17 mouse cellular contexts compared by ENCODE assay signal in genomic region chr5:51718911-51719310, GRCm38 (mm10).
DNase-seq lines count a peak whose midpoint lies in the region; ATAC-seq and TF ChIP-seq lines count a peak whose summit lies in the region.
"Had no signal": no experiment of that assay in that cellular context is flagged by ENCODE, and none has a peak within 500 bp of the region (broad histone marks: within the 10 kb centered on the region; RNA-seq: fewer than 3 reads in every experiment).

No protein-coding gene starts in this region.

- H3K9me3 ChIP-seq in stomach, postnatal 0 days (ENCODE audit: control insufficient read depth, low read length) = no peaks in the 10 kb centered on the region
- H3K9me3 ChIP-seq: embryonic facial prominence, embryonic 10.5 days; forebrain, embryonic 13.5 days; forebrain, embryonic 15.5 days had no signal

- no peaks in the 10 kb centered on the region for H3K36me3 ChIP-seq in liver, adult 2 months (ENCODE audit: control insufficient read depth, insufficient read depth, low read length)
- H3K36me3 ChIP-seq in stomach, postnatal 0 days (ENCODE audit: control insufficient read depth, insufficient read depth, low read length) = no peaks in the 10 kb centered on the region
- H3K36me3 ChIP-seq: embryonic facial prominence, embryonic 10.5 days; embryonic facial prominence, embryonic 12.5 days; forebrain, embryonic 15.5 days had no signal

- ATAC-seq in stomach, postnatal 0 days (ENCODE audit: low FRiP score, low TSS enrichment) = no peak
- ATAC-seq: forebrain, embryonic 13.5 days; forebrain, embryonic 15.5 days; forebrain, postnatal 0 days had no signal

- H3K4me2 ChIP-seq in stomach, postnatal 0 days (replicated peaks; ENCODE audit: low read depth) = no peak overlapping the region
- H3K4me2 ChIP-seq: embryonic facial prominence, embryonic 12.5 days; forebrain, embryonic 13.5 days; forebrain, embryonic 15.5 days had no signal

- no peak for TF ChIP-seq CTCF in liver, adult 2 months (IDR thresholded peaks at IDR 0.05; ENCODE audit: low read depth, low read length)
- no peak for TF ChIP-seq CTCF in stomach, postnatal 0 days (IDR thresholded peaks at IDR 0.05; ENCODE audit: low read depth)

- DNase-seq in cerebellum, postnatal 10 days = peak; percentile 27 to 30
- DNase-seq in cerebellum, adult 9-11 months = no peak
- DNase-seq in liver, adult 2 months (ENCODE audit: extremely low read depth, low read depth, low spot score) = peak; percentile 62
- DNase-seq in liver = no peak
- peak; percentile 8 for DNase-seq in brain, adult 2 months (ENCODE audit: low read depth, low spot score)
- no peak for DNase-seq in stomach, postnatal 0 days (ENCODE audit: low spot score)
- DNase-seq in thymus, postnatal 36 days = no peak
- DNase-seq: adrenal gland, postnatal 10 days; adrenal gland, postnatal 36 days; cerebellum, adult 11-12 months; cerebellum, adult 2 months; cerebellum, postnatal 25 days; forebrain, postnatal 0 days had no signal

- H3K4me3 ChIP-seq in liver, adult 2 months (ENCODE audit: insufficient read depth, low read depth, low read length) = no peak overlapping the region
- H3K4me3 ChIP-seq in stomach, postnatal 0 days (ENCODE audit: low read depth, low read length) = no peak overlapping the region
- H3K4me3 ChIP-seq: embryonic facial prominence, embryonic 10.5 days; embryonic facial prominence, embryonic 12.5 days; forebrain, embryonic 13.5 days; forebrain, embryonic 15.5 days had no signal

- no peak for TF ChIP-seq POLR2A in liver, adult 2 months (IDR thresholded peaks at IDR 0.05; ENCODE audit: extremely low read depth, insufficient read depth, low read length)

- WGBS in liver, adult 2 months = 25% methylated on average over 8 of the region's 8 CpGs
- 70% methylated on average over 8 of the region's 8 CpGs for WGBS in stomach, postnatal 0 days

- no peak overlapping the region for H3K27ac ChIP-seq in liver, adult 2 months (replicated peaks; ENCODE audit: insufficient read depth, low read depth, low read length)
- no peak overlapping the region for H3K27ac ChIP-seq in stomach, postnatal 0 days (replicated peaks)
- H3K27ac ChIP-seq: embryonic facial prominence, embryonic 10.5 days; embryonic facial prominence, embryonic 12.5 days; forebrain, embryonic 13.5 days; forebrain, embryonic 15.5 days had no signal

- TF ChIP-seq EP300 in stomach, postnatal 0 days (optimal IDR thresholded peaks at IDR 0.05) = no peak

- H3K79me2 ChIP-seq in liver, adult 2 months (ENCODE audit: control insufficient read depth, insufficient read depth, low read length) = no peaks in the 10 kb centered on the region

- no peak overlapping the region for H3K9ac ChIP-seq in liver, adult 2 months (ENCODE audit: low read depth, low read length)
- no peak overlapping the region for H3K9ac ChIP-seq in stomach, postnatal 0 days (ENCODE audit: low read length)
- H3K9ac ChIP-seq: embryonic facial prominence, embryonic 12.5 days; forebrain, embryonic 13.5 days; forebrain, embryonic 15.5 days; forebrain, postnatal 0 days had no signal

- no peaks in the 10 kb centered on the region for H3K4me1 ChIP-seq in liver, adult 2 months (ENCODE audit: control insufficient read depth, insufficient read depth, low read length)
- no peaks in the 10 kb centered on the region for H3K4me1 ChIP-seq in stomach, postnatal 0 days (replicated peaks; ENCODE audit: control insufficient read depth, insufficient read depth)
- H3K4me1 ChIP-seq: embryonic facial prominence, embryonic 10.5 days; embryonic facial prominence, embryonic 12.5 days; forebrain, embryonic 13.5 days; forebrain, embryonic 15.5 days had no signal

- H3K27me3 ChIP-seq in liver, adult 2 months (ENCODE audit: control insufficient read depth, insufficient read depth, low read length) = no peaks in the 10 kb centered on the region
- no peaks in the 10 kb centered on the region for H3K27me3 ChIP-seq in stomach, postnatal 0 days (ENCODE audit: control insufficient read depth, insufficient read depth, low read length)
- H3K27me3 ChIP-seq: embryonic facial prominence, embryonic 12.5 days; forebrain, embryonic 13.5 days; forebrain, embryonic 15.5 days had no signal

Comparison
In these comparisons a context has a peak if more than half of its experiments do, and no peak if none do; other contexts are left out.
1. DNase-seq: peak in cerebellum, postnatal 10 days (2 of 2), liver, adult 2 months (single experiment) and brain, adult 2 months (single experiment); none in cerebellum, adult 9-11 months (single experiment), liver (single experiment), stomach, postnatal 0 days (single experiment) and thymus, postnatal 36 days (0 of 2).